Mouse (Mus musculus) thymus, postnatal 14 days (tissue): ENCODE results near the gene Olfr1369-ps1.
"Not testable (repeated sequence)": the region's sequence is repeated elsewhere in the genome, so short reads cannot be mapped to it uniquely, and the experiment has no call there.

ENCODE experiments used
- DNase-seq: peaks from one replicate; pipeline ENCODE4 v3.0.0; 2021

Gene Olfr1369-ps1

DNA sequence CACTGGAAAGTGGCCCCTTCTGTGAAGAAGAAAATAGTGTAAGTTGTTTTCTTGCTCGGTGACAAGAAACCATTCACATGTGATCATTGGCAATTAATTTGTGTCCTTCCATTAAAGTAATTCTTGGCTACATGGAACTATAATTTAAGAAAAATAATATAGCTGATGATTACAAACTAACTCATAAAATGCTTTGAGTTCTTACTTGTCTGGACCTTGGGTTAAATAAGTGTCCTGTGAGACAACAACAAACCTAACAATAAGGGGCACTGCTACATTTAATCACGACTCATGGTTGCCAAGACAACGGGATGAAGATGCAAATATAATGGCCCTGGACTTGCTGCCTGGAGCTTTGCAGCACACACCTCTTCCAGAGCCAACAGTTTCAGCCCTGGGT lies at the start of gene Olfr1369-ps1:
Gene Olfr1369-ps1, plus strand, starts transcription at position 301 of the 400 bp plus-strand sequence.
- not testable (repeated sequence) for DNase-seq

DNA sequence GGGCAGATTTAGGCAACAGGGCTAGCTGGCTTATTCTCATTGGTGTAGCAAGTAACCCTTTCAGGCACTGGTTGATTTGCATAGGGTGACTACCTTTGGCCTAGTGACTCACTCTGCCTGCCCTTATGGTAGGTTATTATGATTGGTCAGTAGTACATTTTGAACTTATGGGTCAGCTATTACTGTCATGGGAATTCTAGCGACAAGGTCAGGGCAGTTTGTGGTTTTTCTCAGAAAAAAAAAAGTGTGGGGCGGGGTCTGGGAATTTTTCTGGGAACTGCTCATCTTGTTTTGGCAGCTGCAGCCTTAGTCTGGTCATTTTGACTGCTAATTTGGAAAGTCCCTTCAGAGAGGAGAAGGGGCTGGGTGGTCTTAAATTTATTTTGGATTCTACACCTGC lies 45.3 kb upstream of the Olfr1369-ps1 start:
- no peak for DNase-seq

DNA sequence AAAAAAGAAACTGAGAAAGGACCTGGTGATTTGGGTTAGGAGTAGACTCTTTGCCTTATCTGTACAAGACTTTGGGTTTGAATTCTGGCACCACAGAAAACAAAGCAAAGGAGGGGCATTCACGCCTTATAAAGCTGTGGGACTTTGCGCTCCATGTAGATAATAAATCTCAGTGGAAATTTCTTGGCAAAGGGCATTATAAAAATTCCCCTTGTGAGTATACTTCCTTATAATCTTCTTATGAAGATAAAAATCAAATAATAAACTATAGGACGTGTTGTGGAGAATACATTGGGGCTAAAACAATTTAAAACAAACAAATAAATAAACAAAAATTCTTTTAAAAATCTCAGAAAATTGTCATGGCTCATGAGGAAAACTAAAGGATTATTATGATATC lies 36.4 kb upstream of the Olfr1369-ps1 start, which contains the start of gene Olfr1370:
Gene Olfr1370, minus strand, starts transcription at position 101 of the 400 bp plus-strand sequence.
- DNase-seq = no peak

DNA sequence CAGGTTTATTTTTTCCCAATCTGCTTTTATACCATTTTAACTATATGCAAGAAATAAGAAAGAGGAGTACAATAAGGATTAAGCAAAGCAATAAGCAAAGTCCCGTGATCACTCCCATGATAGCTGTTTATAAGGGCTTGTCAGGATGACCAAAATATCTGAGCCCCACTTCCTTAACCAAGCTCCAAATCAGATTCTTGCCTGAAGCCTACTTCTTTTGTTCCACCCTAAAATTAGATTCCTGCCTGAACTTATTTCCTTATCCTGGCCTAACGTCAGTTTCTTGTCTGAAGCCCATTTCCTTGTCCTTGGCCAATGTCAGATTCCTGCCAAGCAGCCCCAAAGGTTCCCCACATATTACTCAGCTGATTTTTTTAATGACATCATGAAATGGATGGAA lies 28.6 kb upstream of the Olfr1369-ps1 start:
- no peak for DNase-seq

DNA sequence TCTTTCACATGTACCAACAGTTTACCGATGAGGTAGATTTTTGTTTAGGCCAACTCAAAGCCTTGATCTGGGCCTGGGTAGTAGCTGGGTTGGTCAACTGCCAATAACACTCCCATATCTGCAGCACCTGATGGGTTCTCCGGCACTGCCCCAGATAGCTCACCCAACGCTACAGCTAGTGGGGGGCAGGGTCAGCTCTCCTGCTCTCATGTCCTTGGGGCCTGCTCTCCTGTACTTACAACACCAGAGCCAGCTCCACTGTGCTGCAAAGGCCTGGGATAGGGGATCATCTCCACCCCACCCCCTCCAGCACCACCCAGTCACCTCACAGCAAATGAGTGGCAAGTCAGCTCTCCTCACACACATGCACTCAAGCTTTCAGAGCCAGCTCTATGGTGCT lies 1.5 kb upstream of the Olfr1369-ps1 start:
- no peak for DNase-seq

DNA sequence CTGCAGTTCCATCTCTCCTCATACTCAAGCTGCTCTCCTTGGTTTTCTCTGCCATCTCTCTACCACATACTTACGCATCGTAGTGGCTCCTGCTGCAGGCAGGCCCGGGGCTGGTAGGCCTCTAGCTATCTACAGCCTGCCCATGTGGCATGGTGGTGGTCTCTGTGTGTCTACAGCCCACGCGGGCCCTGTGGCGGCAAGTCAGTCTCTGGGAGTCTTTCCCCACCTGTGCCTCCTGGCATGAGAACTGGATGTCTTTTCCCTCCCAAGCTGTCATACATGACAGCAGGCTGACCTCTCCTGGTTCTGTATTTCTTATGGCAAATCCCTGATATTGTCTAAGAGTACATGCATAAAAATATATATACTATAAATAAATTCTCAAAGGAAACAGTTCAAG lies 842 bp upstream of the Olfr1369-ps1 start:
- no peak for DNase-seq

DNA sequence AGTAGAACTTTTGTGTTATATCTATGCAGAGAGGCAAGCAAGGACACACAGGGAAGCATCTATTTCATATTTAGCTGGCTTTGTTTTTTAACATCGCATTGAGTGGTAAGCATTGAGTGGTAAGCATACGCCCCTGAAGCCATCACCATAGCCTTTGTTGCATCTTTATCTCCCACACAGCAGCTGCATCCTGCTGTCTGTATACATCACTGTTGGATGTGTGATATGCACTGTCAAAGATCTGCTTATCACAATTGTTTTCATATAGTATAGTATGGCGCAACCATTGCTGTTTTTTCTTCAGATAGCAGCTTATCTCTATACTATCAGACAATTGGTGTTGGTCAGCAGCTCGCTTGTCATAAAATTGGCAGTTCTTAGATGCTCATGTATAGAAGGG lies 2.8 kb downstream of the Olfr1369-ps1 start:
- no peak for DNase-seq

DNA sequence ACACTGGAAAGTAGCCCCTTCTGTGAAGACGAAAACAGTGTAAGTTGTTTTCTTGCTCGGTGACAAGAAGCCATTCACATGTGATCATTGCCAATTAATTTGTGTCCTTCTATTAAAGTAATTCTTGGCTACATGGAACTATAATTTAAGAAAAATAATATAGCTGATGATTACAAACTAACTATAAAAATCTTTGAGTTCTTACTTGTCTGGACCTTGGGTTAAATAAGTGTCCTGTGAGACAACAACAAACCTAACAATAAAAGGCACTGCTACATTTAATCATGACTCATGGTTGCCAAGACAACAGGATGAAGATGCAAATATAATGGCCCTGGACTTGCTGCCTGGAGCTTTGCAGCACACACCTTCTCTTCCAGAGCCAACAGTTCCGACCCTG lies 18.1 kb downstream of the Olfr1369-ps1 start, which contains the start of gene Olfr263:
Gene Olfr263, plus strand, starts transcription at position 301 of the 400 bp plus-strand sequence.
- not testable (repeated sequence) for DNase-seq

DNA sequence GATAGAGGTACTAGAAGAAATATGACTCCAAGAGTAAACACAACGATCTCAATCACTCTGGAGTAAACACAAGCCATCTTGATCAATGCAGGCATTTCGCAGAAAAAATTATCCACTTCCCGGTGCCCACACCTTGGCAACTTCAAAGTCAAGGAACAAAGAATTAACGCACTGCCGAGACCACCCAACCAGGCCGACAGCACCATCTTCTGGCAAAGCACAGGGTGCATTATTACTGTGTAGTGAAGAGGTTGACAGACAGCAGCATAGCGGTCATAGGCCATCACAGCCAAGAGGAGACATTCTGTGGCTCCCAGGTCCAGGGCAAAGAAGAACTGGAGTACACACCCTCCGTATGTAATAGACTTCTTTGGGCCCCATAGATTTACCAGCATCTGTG lies 31.1 kb downstream of the Olfr1369-ps1 start:
- DNase-seq = peak; percentile 27

DNA sequence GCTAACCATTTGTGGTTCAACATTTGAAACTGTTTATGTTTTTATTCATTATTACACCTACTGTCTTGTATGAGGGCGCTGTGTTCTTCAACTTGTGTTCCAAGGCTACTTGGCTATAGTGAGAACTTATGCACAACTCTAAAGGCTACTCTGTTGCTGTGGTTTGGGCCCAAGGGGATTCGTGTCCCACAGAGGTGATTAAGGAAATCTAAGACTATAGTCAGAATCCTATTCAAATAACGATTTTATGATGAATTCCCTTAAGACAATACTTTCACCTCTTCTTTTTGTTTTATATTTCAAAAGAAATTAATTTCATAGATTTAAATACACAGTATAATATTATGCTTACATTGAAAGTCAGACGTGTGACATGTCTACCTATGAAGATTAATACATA lies 34.5 kb downstream of the Olfr1369-ps1 start, which contains the start of gene Olfr1368:
Gene Olfr1368, minus strand, starts transcription at position 101 of the 400 bp plus-strand sequence.
- no peak for DNase-seq

DNA sequence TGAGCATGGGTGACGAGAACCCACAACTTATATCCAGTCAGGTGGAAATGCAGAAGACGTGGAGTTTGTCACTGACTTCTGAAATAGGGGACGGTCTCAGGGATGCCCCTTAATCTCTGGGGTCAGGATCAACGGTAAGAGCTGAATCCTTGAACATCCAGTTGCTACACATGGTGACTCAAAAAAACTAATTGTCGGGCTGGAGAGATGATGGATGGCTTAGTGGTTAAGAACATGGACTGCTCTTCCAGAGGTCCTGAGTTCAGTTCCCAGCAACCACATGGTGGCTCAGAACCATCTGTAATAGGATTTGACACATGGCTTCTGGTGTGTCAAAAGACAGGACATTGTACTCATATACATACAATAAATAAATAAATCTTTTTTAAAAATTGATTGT lies 44.6 kb downstream of the Olfr1369-ps1 start:
- no peak for DNase-seq

DNA sequence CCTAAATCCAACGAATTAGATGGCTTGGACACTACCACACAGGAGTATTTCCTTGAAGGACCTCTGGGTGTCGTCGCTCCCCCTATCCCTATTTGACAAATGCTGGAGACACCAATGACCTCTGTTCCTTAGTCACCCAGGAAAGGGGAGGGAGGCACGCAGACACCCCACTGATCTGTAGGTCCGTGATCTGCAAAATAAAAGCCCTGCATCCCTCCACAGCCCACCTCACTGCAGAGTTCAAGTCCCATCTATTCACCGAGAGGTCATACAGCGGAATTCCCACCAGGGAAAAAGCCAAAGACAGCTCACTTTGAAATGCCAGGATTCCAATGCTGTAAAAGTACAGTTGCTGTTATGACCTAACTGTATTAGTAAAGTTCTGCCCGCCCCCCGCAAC lies 46.8 kb downstream of the Olfr1369-ps1 start:
- DNase-seq = no peak

DNA sequence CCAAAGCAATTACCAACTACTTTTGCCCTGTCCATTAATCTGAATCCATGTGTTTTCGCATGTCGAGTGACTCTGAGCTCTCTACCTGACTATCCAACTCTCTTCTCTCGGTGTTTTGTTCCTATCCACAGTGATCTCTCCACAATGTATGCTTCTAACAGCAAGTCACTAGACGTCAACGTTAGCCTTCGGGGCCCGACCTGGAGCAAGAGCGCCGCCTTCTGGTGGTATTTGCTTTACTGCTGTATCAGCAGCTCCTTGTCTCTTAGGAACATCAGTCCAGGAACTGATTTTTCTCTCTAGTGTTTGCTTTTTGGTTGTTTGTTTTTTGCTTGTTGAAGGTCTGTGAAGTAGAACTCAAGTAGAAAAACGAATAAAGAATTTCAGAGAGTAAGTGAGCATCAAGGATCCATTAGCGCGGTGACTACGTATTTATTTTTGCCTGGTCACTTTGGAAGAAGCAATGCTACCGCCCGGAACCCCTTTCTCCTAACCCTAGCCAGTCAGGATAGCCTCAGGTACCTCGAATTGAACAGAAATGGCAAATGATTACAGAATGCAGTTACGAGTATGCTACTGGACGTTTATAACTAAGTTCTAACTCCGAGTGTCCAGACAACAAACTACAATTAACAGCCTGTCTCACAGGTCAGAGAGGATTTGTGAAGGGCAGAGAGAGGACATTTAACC lies 47.6 kb downstream of the Olfr1369-ps1 start:
- DNase-seq = peak; percentile 91

DNA sequence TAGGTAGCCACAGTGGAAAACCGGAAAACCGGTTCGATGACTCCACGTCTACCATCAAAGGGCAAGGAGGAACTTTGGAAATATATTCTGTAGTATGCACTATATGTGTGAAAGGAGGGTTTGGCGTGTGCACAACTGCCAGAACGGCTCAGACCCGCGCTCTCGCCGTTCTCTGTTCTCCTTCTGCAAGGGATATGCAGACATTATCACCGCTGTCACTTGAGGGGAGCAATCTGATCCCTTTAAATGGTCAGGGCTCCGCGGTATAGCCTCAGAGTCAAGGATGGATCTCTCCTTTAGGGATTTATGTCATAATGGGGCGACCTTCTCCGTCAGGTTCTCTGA lies 48.2 kb downstream of the Olfr1369-ps1 start:
- DNase-seq = no peak

DNA sequence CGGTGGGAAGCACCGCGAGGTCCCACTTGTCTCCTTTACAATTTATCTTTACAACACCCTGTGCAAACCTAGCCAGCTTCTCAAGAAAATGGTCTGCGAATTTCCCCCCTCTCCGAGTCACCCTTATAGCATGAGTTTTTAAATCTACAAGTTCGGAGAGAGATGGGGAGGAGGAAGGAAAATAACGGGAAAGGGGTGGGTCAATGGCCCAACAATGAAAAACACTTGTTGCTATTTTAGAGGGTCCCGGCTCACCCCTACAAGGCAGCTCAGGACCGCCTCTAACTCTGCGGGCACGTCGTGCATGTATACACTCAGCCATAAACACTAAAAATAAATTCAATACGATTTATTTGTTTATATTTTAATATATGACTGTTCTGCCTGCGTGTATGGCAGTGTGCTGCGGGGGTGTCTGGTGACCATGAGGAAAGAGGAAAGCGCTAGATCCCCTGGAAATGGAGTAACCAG lies 48.8 kb downstream of the Olfr1369-ps1 start:
- no peak for DNase-seq

DNA sequence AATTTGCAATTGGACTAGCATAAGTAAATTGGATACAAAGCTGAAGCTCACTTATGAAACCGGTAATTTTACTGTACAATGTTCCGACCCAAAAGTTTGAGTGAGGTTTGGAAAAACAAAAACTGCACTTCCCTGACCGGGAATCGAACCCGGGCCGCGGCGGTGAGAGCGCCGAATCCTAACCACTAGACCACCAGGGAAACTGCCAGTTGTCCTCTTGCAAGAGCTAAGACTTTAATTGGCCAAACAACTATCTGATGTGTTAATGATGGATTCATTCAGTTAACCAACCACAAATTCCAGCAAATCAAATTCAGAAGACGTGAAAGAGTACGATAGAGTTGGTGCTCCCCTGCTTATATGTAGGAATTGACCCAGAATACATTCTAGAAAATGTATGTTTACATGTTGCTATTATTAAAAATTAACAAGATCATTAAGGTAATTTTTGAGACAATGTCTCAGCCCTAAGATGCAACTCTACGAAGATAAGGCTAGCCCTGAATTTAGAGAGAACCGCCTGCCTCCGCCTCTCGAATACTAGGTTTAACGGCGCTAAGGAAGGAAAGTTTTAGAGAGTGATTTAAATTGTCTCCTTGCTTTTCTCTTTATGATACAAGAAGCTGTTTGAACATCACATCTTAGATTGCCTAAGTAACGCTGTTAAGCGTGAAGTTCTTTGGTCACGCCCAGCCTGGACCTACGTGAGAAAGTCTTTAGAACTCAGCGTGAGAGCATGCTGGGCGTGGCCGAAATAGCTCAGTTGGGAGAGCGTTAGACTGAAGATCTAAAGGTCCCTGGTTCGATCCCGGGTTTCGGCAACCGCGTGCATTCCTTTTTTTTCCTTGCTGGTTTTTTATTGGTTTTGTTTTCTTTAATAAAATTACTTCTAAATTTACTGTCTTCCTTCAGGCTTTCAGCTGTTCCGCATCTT lies 49.6 kb downstream of the Olfr1369-ps1 start:
- DNase-seq = peak; percentile 90

DNA sequence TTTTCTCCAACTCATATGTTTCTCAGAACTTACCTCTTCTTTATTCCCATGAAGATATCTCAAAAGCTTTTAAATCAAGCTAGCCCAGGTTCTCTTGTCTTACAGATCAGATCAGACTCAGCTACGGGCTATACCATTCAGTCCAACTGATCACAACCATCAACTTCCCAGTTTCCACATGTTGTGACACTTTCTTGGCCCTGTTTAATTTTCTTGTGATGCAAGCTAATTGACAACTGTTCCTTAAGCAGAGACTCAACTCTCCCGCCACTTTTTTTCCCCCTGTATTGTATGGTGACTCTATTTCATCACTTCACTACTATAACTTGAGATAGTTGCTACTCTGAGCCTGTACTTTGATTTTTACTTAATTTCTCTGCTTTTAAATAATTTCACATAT lies 50.3 kb downstream of the Olfr1369-ps1 start:
- no peak for DNase-seq

DNA sequence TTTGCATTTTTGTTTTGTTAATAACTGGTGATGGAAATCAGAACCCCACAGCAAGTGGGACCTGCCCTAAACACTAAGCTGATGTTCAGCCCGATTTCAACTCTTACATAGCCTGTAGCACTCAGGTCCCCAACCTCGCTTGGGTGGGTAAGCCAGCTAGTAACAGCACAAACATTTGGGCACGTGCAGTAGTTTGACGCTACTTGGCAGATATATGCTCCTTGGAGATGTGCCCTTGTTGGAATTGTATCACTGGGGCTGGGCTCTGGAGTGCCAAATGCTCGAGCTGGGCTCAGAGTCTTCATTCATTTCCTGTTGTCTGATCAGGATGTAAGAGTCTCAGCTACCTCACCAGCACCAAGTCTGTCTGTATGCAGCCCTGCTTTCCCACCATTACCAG lies 51.3 kb downstream of the Olfr1369-ps1 start:
- no peak for DNase-seq

DNA sequence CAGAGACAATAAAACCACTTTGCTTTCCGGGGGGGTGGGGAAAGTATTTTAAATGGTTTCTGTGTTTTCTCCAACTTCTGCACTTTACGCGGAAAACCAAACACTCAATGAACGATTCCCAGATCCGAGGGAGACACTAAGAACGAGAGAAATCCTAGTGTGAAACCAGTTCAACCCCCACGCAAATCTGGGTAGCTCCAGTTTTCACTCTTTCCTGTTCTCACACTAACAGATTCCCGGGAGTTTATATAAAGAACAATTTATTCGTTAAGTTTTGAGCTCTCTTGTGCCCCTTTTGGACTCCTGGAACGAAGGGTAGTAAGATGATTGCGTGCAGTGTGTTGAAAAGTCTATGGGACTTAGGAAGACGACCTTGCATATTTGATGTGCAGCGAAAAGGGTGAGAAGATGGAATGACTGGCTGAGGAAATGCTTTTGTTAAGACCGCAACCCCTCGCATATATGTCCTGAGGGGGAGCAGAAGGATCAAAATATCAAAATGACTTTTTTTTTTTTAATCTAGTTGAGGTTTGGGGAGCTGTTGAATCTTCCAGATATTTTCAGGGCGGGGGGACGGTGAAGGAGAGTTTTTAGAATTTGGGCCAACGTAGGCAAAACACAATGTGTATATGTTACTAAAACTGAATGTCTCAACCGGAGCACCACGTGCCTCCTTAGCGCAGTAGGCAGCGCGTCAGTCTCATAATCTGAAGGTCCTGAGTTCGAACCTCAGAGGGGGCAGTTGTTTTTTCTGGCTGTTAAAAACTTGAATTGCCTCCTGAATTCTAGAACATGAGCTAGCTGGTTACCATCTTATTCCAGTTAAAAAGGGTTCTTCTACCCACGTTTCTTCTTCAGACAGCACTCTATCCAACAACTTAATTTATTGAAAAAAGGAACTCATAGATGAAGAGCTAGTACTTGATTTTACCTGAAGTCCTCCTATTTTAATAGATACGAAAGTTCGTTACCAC lies 55.9 kb downstream of the Olfr1369-ps1 start:
- peak; percentile 89 for DNase-seq

DNA sequence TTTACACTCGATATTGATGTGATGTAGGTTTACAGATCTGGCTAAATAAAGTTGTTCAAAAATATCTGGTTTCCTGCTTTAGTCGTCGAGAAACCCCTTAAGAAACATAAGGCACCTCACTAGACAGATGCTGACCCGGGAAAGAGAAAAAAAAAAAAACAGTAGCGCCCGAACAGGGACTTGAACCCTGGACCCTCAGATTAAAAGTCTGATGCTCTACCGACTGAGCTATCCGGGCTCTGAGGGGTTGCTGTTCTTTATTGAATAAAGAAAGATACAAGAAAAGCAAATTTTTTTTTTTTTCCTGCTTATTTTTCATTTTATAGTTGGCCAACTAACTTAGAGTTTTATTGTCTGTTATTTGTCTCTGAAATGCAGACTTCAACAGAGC lies 56.6 kb downstream of the Olfr1369-ps1 start:
- DNase-seq = peak; percentile 48

DNA sequence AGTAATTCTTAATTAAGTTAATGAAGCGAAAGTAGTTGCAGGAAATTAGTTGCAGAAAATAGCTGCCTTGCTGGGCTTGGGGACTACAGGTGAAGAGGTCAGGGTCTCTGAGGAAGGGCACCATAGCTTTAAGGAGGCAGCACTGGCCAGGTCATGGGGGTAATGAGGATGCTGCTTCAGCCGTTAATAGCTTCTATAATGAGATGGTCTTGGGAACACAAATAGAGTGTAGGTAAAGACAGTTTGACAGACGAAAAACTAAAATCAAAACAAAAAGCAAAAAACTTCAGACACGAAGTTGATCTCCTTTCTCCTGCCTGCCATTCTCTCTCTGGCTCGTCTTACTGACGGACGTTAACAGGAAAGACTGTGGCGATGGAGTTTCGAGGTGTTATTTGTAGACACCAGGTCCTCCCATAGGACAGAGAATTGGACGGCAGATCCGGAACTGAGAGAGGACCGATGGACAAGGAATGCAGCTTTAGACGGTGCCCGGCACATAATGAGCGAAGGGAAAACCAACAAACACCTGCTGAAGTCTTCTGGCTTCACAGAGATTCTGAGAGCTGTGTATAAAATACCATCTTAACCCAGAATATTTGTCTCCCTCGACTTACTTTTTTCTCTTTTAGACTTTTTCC lies 57.2 kb downstream of the Olfr1369-ps1 start:
- DNase-seq = no peak
